Mouse (Mus musculus): Measurements from ENCODE around the gene Cd33.

Cd33 gene

GRCm38 (mm10) chr7:43544225-43544977 is at the start of gene Cd33:
Gene Cd33 (minus strand): TSS chr7:43544428.
- DNase-seq: no peak

GRCm38 (mm10) chr7:43584790-43585189 is 40.6 kb upstream of the Cd33 start:
- no peak for DNase-seq

GRCm38 (mm10) chr7:43580526-43580925 is 36.3 kb upstream of the Cd33 start:
- no peak for DNase-seq

- DNase-seq: peak; percentile 96
Observed at GRCm38 (mm10) chr7:43579440-43580171, 35.4 kb upstream of the Cd33 start, which contains the start of gene Zfp719. Gene Zfp719 (plus strand): TSS chr7:43579610.

GRCm38 (mm10) chr7:43571216-43571615 is 27.0 kb upstream of the Cd33 start:
- no peak for DNase-seq

- no peak for DNase-seq
Observed at GRCm38 (mm10) chr7:43563300-43563699, 19.1 kb upstream of the Cd33 start.

GRCm38 (mm10) chr7:43562651-43563070 is 18.4 kb upstream of the Cd33 start:
- DNase-seq: peak; percentile 35

- DNase-seq: peak; percentile 87
Observed at GRCm38 (mm10) chr7:43562006-43562633, 17.9 kb upstream of the Cd33 start, which contains the start of gene Zfp658. Gene Zfp658 (plus strand): TSS chr7:43562256.

GRCm38 (mm10) chr7:43556901-43557300 is 12.7 kb upstream of the Cd33 start:
- no peak for DNase-seq

- no peak for DNase-seq
Observed at GRCm38 (mm10) chr7:43555351-43555750, 11.1 kb upstream of the Cd33 start.

- no peak for DNase-seq
Observed at GRCm38 (mm10) chr7:43554550-43554949, 10.3 kb upstream of the Cd33 start.

- no peak for DNase-seq
Observed at GRCm38 (mm10) chr7:43553153-43553552, 8.9 kb upstream of the Cd33 start.

GRCm38 (mm10) chr7:43548206-43548605 is 4.0 kb upstream of the Cd33 start:
- DNase-seq: no peak

GRCm38 (mm10) chr7:43547666-43548065 is 3.4 kb upstream of the Cd33 start:
- DNase-seq: no peak

GRCm38 (mm10) chr7:43545656-43546545 is 1.7 kb upstream of the Cd33 start:
- DNase-seq: no peak

GRCm38 (mm10) chr7:43538524-43538923 is 5.7 kb downstream of the Cd33 start:
- no peak for DNase-seq

GRCm38 (mm10) chr7:43532936-43533505 is 11.2 kb downstream of the Cd33 start:
- DNase-seq: no peak

- DNase-seq: no peak
Observed at GRCm38 (mm10) chr7:43530216-43530785, 13.9 kb downstream of the Cd33 start.

- no peak for DNase-seq
Observed at GRCm38 (mm10) chr7:43525313-43525712, 18.9 kb downstream of the Cd33 start.

- DNase-seq: no peak
Observed at GRCm38 (mm10) chr7:43522776-43523175, 21.5 kb downstream of the Cd33 start.

- no peak for DNase-seq
Observed at GRCm38 (mm10) chr7:43518341-43518740, 25.9 kb downstream of the Cd33 start.

- no peak for DNase-seq
Observed at GRCm38 (mm10) chr7:43515076-43515475, 29.2 kb downstream of the Cd33 start.
